Mouse (Mus musculus): ENCODE results near the gene Edar. TPM values are rescaled to one million over a fixed set of nuclear protein-coding genes. Genes with fewer than 3 reads are reported as not detected.
A peak's percentile ranks its signal among the peaks of the same experiment; 100 is the strongest.

Gene Edar
- polyA plus RNA-seq, 1 experiment from 2014 or later = 0.41 TPM

GRCm38 (mm10) chr10:58616565-58616964, 58.9 kb downstream of the Edar start:
- Histone ChIP-seq H3K9ac (no peak overlapping the region), H3K9me3 (replicated peaks) (no peaks in the 10 kb centered on the region), H3K27ac (no peak overlapping the region), H3K27me3 (0 out of 2 replicates have a peak, but pooled peaks cover 2% of the 10 kb centered on the region), H3K4me1 (no peaks in the 10 kb centered on the region), H3K4me3 (no peak overlapping the region), H3K36me3 (ENCODE audit: poor library complexity, severe bottlenecking) (no peaks in the 10 kb centered on the region), H3K4me2 (no peak overlapping the region)
- WGBS = 90% methylated on average over 5 of the region's 5 CpGs
- no peak for ATAC-seq

DNA sequence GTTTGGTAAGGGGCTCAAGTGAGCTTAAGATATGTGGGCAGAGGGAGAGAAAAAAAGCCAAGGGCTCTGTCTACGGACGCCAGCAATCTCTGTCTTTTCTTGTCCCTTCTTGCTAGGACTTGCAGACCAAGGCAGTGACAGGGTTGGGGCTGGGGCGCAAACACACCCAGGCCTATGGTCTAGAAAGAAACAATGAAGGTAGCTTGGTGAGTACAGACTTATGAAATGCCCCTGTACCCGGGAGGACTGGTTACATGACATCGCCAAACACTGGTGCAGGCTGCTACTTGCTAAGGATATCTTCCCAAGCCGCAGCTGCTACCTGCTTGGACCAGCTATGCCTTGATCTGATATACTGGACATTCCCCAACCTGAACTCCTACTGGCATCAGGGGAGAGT, 60.9 kb downstream of the Edar start:
- WGBS = 93% methylated on average over 6 of the region's 6 CpGs
- ATAC-seq = no peak

DNA sequence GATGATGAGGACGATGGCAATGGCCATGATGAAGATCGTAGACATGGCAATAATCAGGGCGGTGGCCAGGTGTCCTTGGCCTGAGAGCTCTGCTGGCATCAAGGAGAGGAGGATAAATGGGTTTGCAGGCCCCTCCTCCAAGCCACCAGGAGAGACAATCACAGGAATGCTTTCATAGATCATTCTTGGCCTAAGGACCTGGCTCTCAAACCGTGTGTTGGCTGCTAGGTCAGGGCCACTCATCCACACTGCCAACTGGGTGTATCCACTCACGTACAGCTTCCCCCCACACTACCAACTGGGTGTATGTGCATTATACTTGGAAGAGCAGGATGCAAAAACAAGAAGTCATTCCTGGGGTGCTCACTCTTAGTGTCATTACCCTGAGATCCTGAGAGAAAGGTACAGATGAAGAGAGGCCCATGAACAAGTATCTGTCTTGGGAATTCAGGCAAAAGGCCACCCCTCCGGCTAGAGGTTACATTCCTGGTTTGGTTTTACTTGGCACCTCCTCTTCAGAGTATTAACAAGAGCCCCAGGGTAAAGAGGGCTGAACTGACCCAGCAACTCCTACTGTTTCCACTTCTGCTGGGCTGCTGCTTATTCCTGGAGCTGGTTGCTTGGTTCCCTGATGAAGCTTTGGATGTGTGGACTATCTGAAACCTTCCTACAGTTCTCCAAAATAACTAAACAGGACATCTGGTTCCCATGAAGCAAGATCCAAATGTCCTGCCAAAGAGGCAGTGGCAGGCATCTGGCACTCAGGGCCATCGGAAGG, 64.8 kb downstream of the Edar start:
- Histone ChIP-seq H3K4me1 (no peaks in the 10 kb centered on the region), H3K9ac (no peak overlapping the region), H3K27ac (no peak overlapping the region), H3K27me3 (no peaks in the 10 kb centered on the region), H3K4me2 (no peak overlapping the region), H3K4me3 (no peak overlapping the region), H3K36me3 (ENCODE audit: poor library complexity, severe bottlenecking) (no peaks in the 10 kb centered on the region), H3K9me3 (replicated peaks) (no peaks in the 10 kb centered on the region)
- WGBS = 89% methylated on average over 7 of the region's 7 CpGs
- ATAC-seq = no peak

More for the DNA sequence above, 60.9 kb downstream of the Edar start:
- Histone ChIP-seq H3K9me3 (replicated peaks) (no peaks in the 10 kb centered on the region), H3K27ac (no peak overlapping the region), H3K4me2 (no peak overlapping the region), H3K4me1 (no peaks in the 10 kb centered on the region), H3K9ac (no peak overlapping the region), H3K36me3 (ENCODE audit: poor library complexity, severe bottlenecking) (no peaks in the 10 kb centered on the region), H3K27me3 (no peaks in the 10 kb centered on the region), H3K4me3 (no peak overlapping the region)

DNA sequence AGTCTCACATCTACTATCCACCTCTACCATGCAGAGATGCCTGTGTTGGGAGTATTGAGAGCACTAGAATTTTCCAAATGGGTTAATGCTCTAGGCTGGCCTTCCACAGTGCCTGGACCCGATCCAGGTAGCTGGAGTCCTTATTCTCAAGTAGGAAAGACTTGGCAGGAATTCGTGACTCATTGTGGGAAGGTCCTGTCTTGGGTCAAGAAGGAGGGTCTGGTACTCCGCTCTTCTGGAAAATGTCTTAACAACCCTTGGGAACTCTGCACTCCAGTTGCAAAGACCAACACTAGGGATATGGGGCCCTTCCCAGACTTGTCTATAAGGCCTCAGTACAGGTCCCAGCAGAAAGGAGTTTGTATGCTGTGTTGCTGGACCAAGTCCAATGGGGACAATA, 66.6 kb downstream of the Edar start:
- 80% methylated on average over 3 of the region's 3 CpGs for WGBS
- Histone ChIP-seq H3K4me3 (no peak overlapping the region), H3K4me2 (no peak overlapping the region), H3K9ac (no peak overlapping the region), H3K36me3 (ENCODE audit: poor library complexity, severe bottlenecking) (no peaks in the 10 kb centered on the region), H3K4me1 (no peaks in the 10 kb centered on the region), H3K9me3 (replicated peaks) (no peaks in the 10 kb centered on the region), H3K27me3 (no peaks in the 10 kb centered on the region), H3K27ac (no peak overlapping the region)
- ATAC-seq = no peak

- H3K27ac ChIP-seq = no peak overlapping the region
Observed at GRCm38 (mm10) chr10:58606356-58606755, 69.1 kb downstream of the Edar start.

DNA sequence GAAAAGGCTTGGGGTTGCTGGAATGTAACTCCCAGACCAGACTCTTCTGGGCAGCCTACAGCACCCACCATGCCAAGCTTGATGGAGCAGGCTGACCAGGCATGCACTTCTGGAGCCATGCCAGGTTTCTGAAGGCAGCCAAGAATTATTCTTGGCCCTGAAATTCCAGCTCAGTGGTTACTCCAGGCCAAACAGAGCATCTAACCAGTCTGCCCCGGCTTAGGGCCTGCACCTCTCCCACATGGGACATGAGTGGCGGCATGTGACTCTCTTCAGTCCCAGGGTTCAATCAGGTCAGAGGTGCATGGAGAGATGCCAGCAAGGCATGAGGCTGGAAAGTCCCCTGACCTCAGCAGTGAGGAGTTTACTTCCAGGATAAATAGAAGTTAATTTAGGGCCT, 70.7 kb downstream of the Edar start:
- Histone ChIP-seq H3K4me3 (no peak overlapping the region), H3K27me3 (no peaks in the 10 kb centered on the region), H3K27ac (no peak overlapping the region), H3K4me1 (peaks cover 17% of the 10 kb centered on the region), H3K36me3 (ENCODE audit: poor library complexity, severe bottlenecking) (no peaks in the 10 kb centered on the region), H3K4me2 (no peak overlapping the region), H3K9ac (no peak overlapping the region), H3K9me3 (replicated peaks) (no peaks in the 10 kb centered on the region)
- WGBS = 88% methylated on average over 2 of the region's 2 CpGs
- ATAC-seq = no peak

More at GRCm38 (mm10) chr10:58606356-58606755, 69.1 kb downstream of the Edar start:
- no peak for ATAC-seq
- Histone ChIP-seq H3K4me2 (no peak overlapping the region), H3K9ac (no peak overlapping the region), H3K27me3 (no peaks in the 10 kb centered on the region), H3K4me1 (peaks cover 9% of the 10 kb centered on the region), H3K36me3 (ENCODE audit: poor library complexity, severe bottlenecking) (no peaks in the 10 kb centered on the region), H3K4me3 (no peak overlapping the region), H3K9me3 (replicated peaks) (no peaks in the 10 kb centered on the region)
- WGBS = 90% methylated on average over 3 of the region's 3 CpGs

GRCm38 (mm10) chr10:58601946-58602345, 73.5 kb downstream of the Edar start:
- peaks cover 17% of the 10 kb centered on the region for H3K4me1 ChIP-seq
- no peaks in the 10 kb centered on the region for H3K9me3 ChIP-seq (replicated peaks)
- no peak overlapping the region for H3K4me3 ChIP-seq
- H3K9ac ChIP-seq = 0 out of 2 replicates have a peak overlapping the region, but pooled peaks have one; percentile 23
- no peaks in the 10 kb centered on the region for H3K36me3 ChIP-seq (ENCODE audit: poor library complexity, severe bottlenecking)
- WGBS = 66% methylated on average over 7 of the region's 7 CpGs
- peak overlapping the region; percentile 9; the same call in 1 of the 2 replicates for H3K4me2 ChIP-seq
- H3K27me3 ChIP-seq = no peaks in the 10 kb centered on the region
- peak overlapping the region; percentile 80 for H3K27ac ChIP-seq
- ATAC-seq = peak; percentile 31

DNA sequence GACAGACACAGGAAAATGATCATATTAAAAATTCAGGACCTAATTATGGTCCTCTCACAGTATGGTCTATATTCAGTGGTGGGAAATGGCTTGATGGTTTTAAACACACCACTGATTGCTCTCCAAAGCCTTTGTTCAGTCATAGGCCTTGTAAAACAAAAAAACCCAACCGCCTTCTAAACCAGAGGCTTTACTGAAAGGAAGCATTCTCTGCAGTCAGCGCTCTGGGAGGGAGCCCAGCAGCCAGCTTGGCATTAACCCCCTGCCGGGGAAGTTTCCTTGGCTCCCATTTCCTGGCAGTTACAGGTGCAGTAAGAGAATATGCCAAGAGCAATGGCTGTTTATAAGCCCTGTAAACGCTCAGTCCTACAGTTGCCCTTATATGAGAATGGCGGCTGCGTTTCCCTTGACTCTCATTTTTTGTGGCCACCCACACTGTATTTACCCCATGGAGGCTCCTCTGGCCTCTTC, 74.0 kb downstream of the Edar start:
- H3K36me3 ChIP-seq (ENCODE audit: poor library complexity, severe bottlenecking) = no peaks in the 10 kb centered on the region
- peaks cover 17% of the 10 kb centered on the region for H3K4me1 ChIP-seq
- H3K9me3 ChIP-seq (replicated peaks) = no peaks in the 10 kb centered on the region
- no peaks in the 10 kb centered on the region for H3K27me3 ChIP-seq
- H3K27ac ChIP-seq = peak overlapping the region; percentile 80
- H3K4me2 ChIP-seq = peak overlapping the region; percentile 9; the same call in 1 of the 2 replicates
- WGBS = 3% methylated on average over 6 of the region's 6 CpGs
- peak; percentile 83 for ATAC-seq
- 0 out of 2 replicates have a peak overlapping the region, but pooled peaks have one; percentile 23 for H3K9ac ChIP-seq
- H3K4me3 ChIP-seq = no peak overlapping the region

DNA sequence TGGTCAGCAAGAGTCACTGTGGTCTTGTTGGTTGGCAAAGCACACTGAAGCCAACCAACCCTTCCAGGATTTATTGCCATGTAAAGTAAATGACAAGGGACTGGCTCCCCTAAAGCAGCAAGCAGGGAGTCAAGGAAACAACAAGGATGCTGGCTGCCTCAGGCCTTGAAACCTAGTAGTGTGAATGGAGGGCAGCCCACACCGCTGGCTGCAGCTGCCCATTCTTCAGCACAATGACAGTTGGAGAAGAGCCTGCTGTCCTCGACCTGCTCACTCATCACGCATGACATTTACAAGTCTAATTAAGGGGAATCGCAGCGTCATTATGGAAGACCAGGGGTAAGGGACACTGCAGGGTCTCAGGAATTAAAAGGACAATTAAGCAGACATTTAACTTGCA, 74.5 kb downstream of the Edar start:
- ATAC-seq = peak; percentile 77

DNA sequence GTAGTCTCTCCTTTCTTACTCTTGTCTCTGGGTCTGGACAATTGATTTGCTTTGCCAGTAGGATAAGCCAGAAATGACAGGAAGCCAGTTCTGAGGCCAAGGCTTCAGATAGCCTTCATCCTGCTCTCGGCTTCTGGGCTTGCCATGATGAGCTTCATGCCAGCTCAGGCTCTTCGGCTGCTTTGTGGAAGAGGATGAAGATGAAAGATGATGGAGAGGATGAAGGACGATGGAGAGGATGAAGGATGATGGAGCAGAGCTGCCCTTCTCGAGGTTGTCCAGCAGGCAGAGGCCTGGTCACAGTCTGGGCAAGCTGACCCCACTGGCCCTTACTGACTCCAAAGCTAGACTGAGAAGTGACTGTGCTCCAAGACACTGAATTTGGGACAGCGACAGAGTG, 75.3 kb downstream of the Edar start:
- Histone ChIP-seq H3K4me2 (no peak overlapping the region), H3K9ac (no peak overlapping the region), H3K27me3 (no peaks in the 10 kb centered on the region), H3K36me3 (ENCODE audit: poor library complexity, severe bottlenecking) (no peaks in the 10 kb centered on the region), H3K4me3 (no peak overlapping the region), H3K27ac (0 out of 2 replicates have a peak overlapping the region, but pooled peaks have one; percentile 4), H3K9me3 (replicated peaks) (no peaks in the 10 kb centered on the region), H3K4me1 (peaks cover 17% of the 10 kb centered on the region)
- 96% methylated on average over 5 of the region's 5 CpGs for WGBS
- no peak for ATAC-seq

More for the DNA sequence above, 74.5 kb downstream of the Edar start:
- Histone ChIP-seq H3K9me3 (replicated peaks) (no peaks in the 10 kb centered on the region), H3K9ac (no peak overlapping the region), H3K27me3 (no peaks in the 10 kb centered on the region), H3K27ac (peak overlapping the region; percentile 80), H3K4me3 (no peak overlapping the region), H3K4me1 (peaks cover 17% of the 10 kb centered on the region), H3K36me3 (ENCODE audit: poor library complexity, severe bottlenecking) (no peaks in the 10 kb centered on the region), H3K4me2 (no peak overlapping the region; the same call in 1 of the 2 replicates)
- under 1% methylated on average over 5 of the region's 5 CpGs for WGBS

DNA sequence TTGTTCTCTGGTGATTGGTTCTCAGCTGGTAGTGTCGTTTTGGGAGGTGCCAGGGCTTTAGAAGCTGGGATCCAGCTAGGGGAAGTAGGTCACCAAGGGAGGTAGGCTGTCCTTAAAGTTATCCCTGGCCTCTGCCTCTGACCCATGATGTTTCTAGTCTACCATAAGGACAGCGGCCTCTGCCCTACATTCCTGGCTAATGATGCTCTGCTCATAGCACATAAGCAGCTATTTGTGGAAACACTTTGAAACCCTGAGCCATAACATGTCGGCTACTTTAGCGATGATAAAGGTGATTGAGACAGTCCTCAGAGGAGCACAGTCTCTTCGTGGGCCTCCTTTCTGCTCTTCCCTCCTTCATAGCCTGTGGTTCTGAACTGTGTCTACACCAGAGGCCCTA, 79.6 kb downstream of the Edar start:
- Histone ChIP-seq H3K27ac (no peak overlapping the region), H3K4me2 (no peak overlapping the region), H3K36me3 (ENCODE audit: poor library complexity, severe bottlenecking) (no peaks in the 10 kb centered on the region), H3K4me3 (no peak overlapping the region), H3K9ac (no peak overlapping the region), H3K4me1 (peaks cover 3% of the 10 kb centered on the region), H3K9me3 (replicated peaks) (peaks cover 6% of the 10 kb centered on the region; the same call in 1 of the 2 replicates), H3K27me3 (no peaks in the 10 kb centered on the region)
- ATAC-seq = no peak
- 69% methylated on average over 5 of the region's 5 CpGs for WGBS

DNA sequence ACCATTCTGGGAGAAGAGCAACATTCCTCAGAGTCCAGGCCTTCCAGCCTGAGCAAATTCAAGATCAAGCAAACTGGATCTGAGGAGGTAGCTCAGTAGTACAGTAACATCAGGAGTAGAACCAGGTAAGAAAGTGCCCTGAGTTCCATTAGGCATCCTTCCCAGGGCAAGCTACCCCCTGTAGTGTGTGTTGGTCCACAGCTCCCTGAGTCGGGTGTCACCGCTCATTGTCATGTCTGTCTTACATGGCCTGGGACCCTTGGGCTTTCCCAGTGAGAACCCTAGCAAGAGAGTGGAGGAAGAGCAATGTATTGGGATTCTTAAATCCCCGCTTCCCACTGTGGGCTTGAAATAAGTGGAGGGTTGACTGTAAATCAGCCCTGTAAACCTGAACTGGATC, 80.3 kb downstream of the Edar start:
- Histone ChIP-seq H3K9ac (no peak overlapping the region), H3K27ac (no peak overlapping the region), H3K9me3 (replicated peaks) (peaks cover 6% of the 10 kb centered on the region; the same call in 1 of the 2 replicates), H3K27me3 (no peaks in the 10 kb centered on the region), H3K4me1 (no peaks in the 10 kb centered on the region), H3K4me3 (no peak overlapping the region), H3K36me3 (ENCODE audit: poor library complexity, severe bottlenecking) (no peaks in the 10 kb centered on the region), H3K4me2 (no peak overlapping the region)
- WGBS = 92% methylated on average over 3 of the region's 3 CpGs
- no peak for ATAC-seq
